Mouse (Mus musculus) cerebellum, adult (tissue): Measurements from ENCODE around the gene Lcn5.
"Not testable (repeated sequence)": the region's sequence is repeated elsewhere in the genome, so short reads cannot be mapped to it uniquely, and the experiment has no call there.

ENCODE experiments used
- ATAC-seq: cut with Nextera tagmentation; 2 replicates; pipeline ENCODE4 v1.9.2; 2017; ENCODE audit warnings: mild to moderate bottlenecking, moderate library complexity, mixed read lengths; ENCODE audit not compliant: insufficient number of reproducible peaks, low FRiP score, low TSS enrichment

Gene Lcn5

DNA sequence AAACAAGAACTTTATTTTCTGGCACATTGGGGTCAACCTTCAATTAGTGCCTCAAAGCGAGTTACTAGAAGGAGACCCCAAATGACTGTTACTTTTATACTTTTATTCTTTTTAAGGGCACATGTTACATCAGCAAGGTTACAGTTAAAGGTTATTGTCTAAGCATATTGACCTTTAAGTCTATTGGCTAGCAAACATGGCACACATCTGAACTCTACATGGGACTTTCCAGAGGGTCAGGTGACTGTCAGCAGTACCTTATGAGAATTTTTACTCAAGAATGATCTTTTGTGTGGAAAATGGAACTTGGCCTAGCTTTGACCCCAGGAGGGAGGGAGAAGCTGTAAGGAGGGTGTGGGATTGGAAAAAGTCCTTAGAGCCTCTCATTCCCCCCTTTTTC lies 8.8 kb downstream of the Lcn5 start:
- ATAC-seq = no peak

GRCm38 (mm10) chr2:25676486-25676885 lies 18.7 kb downstream of the Lcn5 start, which contains the start of gene Lcn6:
Lcn6 (plus strand) TSS chr2:25676786.
- no peak for ATAC-seq

DNA sequence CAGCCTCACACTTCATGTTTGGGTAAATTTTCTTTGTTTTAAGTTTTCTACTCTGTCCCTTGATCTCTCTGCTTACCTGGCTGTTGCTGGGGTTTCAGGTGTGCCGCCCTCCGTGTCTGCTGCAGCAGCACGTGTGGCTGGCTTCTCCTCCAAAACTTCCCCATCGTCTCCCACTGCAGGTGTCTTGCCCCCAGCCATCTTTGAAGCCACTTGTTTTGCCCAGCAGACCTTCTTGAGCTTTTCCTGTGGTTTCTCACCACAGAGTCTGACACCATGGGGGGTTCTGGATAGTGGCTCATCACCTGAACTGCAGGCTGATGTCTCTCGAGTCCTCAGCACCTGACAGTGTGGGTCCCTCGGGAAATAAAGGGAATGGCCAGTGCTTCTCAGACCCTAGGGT lies 21.8 kb downstream of the Lcn5 start:
- no peak for ATAC-seq

DNA sequence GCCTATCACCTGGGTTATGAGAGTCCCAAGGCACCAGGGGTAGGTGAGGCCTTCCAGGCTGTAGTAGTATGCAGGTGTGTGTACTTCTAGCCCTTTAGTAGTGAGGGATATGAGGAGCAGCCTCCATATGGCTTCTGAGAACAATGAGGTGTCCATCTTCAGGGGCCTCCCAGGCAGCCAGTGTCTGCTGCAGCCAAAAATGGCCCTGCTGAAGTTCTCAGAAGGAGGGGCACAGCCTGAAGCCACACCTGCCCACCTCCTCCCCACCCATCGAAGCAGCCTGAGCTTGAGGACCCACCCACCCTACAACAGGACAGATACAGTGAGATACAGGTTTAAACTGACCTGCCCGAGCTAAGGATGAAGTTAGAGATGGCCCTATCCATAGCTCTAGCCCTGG lies 24.7 kb downstream of the Lcn5 start, which contains the start of gene Lcn10:
Lcn10 (plus strand) TSS at position 301 of the 400 bp plus-strand sequence.
- ATAC-seq = no peak

DNA sequence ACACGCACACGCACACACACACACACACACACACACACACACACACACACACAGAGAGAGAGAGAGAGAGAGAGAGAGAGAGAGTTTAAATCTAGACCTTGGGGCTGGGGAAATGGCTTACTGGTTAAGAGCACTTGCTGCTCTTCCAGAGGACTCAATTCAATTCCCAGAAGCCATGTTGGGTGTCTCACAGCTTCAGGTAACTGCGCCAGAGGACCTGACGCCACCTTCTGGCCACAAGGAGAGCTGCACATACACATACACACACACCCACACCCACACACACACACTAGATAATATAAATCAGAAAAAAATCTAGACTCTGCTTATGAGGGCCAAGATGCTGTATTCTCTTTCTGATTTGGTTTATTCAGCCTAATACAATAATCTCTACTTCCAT lies 29.2 kb downstream of the Lcn5 start:
- ATAC-seq = no peak

GRCm38 (mm10) chr2:25694605-25695004 lies 36.9 kb downstream of the Lcn5 start:
- ATAC-seq = no peak

DNA sequence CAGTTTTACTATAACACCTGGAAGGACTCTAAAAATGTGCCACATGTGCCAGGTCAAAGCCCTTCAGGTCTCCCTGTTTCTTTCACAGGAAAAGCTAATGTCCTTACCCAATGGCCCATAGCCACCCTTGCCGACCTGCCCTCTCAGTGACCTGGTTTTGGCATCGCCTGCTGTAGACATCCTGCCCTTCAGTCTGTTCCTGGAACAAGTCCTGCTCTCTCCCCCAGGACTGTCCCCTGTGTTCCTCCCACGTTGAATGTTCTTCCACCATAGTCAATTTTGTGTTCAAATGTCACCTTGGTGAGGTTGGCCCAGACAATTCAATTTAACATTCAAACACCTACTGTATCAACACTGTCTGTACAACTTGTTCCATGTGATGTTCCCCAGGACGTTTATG lies 39.2 kb downstream of the Lcn5 start:
- no peak for ATAC-seq

- no peak for ATAC-seq
Observed at GRCm38 (mm10) chr2:25698696-25699095, 40.9 kb downstream of the Lcn5 start.

DNA sequence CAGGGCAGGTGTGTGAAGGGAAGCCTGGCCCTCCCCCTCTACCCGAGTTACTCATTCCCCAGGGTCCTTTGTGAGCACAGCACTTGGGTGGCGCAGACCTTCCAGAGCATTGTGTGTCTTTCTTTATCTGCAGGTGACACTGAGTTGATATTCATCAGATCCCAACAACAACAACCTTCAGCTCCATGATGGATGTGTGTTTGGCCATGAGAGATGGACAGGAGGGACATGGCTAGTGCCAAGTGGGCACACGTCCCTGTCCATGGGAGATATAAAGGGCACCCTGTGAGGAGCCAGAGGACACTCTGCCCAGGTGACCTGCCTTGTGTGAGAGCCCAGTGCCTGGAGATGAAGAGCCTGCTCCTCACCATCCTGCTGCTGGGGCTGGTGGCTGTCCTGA lies 42.0 kb downstream of the Lcn5 start, which contains the start of gene Obp2a:
Obp2a (plus strand) TSS at position 301 of the 400 bp plus-strand sequence.
- ATAC-seq = not testable (repeated sequence)

DNA sequence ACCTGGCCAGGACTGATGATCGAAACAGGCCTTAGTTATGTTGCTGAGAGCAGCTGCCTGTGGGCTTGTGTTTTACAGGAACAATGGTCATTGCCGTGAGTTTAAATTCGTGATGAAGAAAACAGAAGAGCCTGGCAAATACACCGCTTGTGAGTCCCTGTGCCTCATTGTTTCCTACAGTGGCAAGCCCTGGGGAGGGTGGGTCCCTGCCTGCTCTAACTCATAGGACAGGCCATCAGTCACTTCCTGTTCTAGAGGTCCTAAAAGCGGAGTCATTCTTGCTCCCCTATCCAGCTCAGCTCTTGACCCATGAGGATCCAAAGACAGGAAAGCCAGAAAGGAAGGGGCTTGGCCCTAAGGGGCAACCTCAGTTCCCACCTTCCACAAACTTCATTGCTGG lies 43.2 kb downstream of the Lcn5 start:
- ATAC-seq = no peak

GRCm38 (mm10) chr2:25703706-25704105 lies 46.0 kb downstream of the Lcn5 start:
- ATAC-seq = no peak

- peak; percentile 91 for ATAC-seq
Observed at GRCm38 (mm10) chr2:25706643-25707481, 49.1 kb downstream of the Lcn5 start, which contains the start of gene Bmyc. Bmyc (plus strand) TSS chr2:25706739.

- no peak for ATAC-seq
Observed at GRCm38 (mm10) chr2:25708121-25708520, 50.4 kb downstream of the Lcn5 start.

- ATAC-seq = not testable (repeated sequence)
Observed at GRCm38 (mm10) chr2:25709056-25709455, 51.3 kb downstream of the Lcn5 start.

DNA sequence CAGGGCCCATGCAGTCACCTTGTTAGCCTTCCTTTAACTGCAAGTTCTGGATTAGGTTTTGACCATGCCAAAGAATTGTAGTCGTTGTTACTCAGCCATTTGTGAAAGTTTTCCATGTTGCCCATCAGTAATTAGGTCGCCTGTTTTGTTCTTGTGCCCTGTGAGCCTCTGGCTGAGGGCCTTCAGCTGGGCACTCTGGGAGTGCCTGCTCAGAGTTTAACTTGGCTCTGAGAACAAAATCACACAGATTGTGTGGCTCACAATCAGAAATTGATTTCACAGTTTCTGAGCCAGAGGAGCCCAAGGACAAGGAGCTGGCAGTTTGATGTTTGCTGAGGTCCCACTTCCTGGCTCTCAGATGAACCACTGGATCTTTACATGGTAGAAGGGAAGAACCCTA lies 52.0 kb downstream of the Lcn5 start:
- ATAC-seq = not testable (repeated sequence)
